Mouse (Mus musculus) midbrain, embryonic 14.5 days (tissue): ENCODE results near the gene Elac2. TPM values are rescaled to one million over a fixed set of nuclear protein-coding genes. Genes with fewer than 3 reads are reported as not detected.

Experiments used
- ATAC-seq: fragments of 200-750 bp; cut with Nextera tagmentation; 2 replicates; pipeline ENCODE4 v1.8.0; 2017; ENCODE audit warnings: moderate number of reproducible peaks, moderate library complexity; ENCODE audit not compliant: low FRiP score, low TSS enrichment
- DNase-seq: peaks from one replicate; pipeline ENCODE4 v3.0.0-alpha.2; 2015
- H3K27ac ChIP-seq: fragments of 300-500 bp; sonication (generic); replicated peaks from 2 replicates; pipeline ENCODE4 v1.5.1; 2014; ENCODE audit warnings: mild to moderate bottlenecking, low read depth, low read length, moderate library complexity
- H3K27me3 ChIP-seq: fragments of 300-500 bp; sonication (generic); 2 replicates; pipeline ENCODE4 v1.6.1; 2014; ENCODE audit warnings: low read length, control low read depth, mixed read lengths; ENCODE audit not compliant: control insufficient read depth, insufficient read depth
- H3K36me3 ChIP-seq: fragments of 300-500 bp; sonication (generic); 2 replicates; pipeline ENCODE4 v1.6.1; 2014; ENCODE audit warnings: low read length, control low read depth; ENCODE audit not compliant: control insufficient read depth, insufficient read depth
- H3K4me1 ChIP-seq: fragments of 300-500 bp; sonication (generic); 2 replicates; pipeline ENCODE4 v1.6.1; 2014; ENCODE audit warnings: mild to moderate bottlenecking, antibody characterized with exemption, low read length, control low read depth; ENCODE audit not compliant: control insufficient read depth, insufficient read depth
- H3K4me2 ChIP-seq: fragments of 300-500 bp; sonication (generic); 2 replicates; pipeline ENCODE4 v1.6.1; 2014; ENCODE audit warnings: mild to moderate bottlenecking, low read length, moderate library complexity
- H3K4me3 ChIP-seq: fragments of 300-500 bp; sonication (generic); replicated peaks from 2 replicates; pipeline ENCODE4 v1.5.1; 2014; ENCODE audit warnings: low read depth, low read length
- H3K9ac ChIP-seq: fragments of 300-500 bp; sonication (generic); replicated peaks from 2 replicates; pipeline ENCODE4 v1.6.1; 2014; ENCODE audit warnings: mild to moderate bottlenecking, low read length, moderate library complexity
- H3K9me3 ChIP-seq: fragments of 300-500 bp; sonication (generic); 2 replicates; pipeline ENCODE4 v1.6.1; 2016; ENCODE audit warnings: low read length, control low read depth, mixed read lengths; ENCODE audit not compliant: control insufficient read depth
- WGBS: fragments of 180-500 bp; shearing (Covaris S2); extraction: QIAGEN DNeasy Blood & Tissue Kit; methylation state at CpG from one replicate; pipeline ENCODE4 v1.1.7; 2014; 5-methylcytosine and 5-hydroxymethylcytosine counted together
- polyA plus RNA-seq: library from polyadenylated mRNA; unstranded; fragments of >200 nt; fragmentation: Nextera tagmentation; extraction: Ambion mirVana; gene quantifications from 2 replicates; pipeline ENCODE4 v1.2.1, GENCODE M21; 2014

Gene Elac2
- polyA plus RNA-seq, 1 experiment from 2014 or later, result 33.2 TPM

GRCm38 (mm10) chr11:65032221-65032620 is 53.4 kb downstream of the Elac2 start:
- H3K4me1 ChIP-seq, result no peaks in the 10 kb centered on the region
- H3K9ac ChIP-seq, result no peak overlapping the region
- no peak overlapping the region for H3K4me3 ChIP-seq
- H3K36me3 ChIP-seq, result peaks cover 13% of the 10 kb centered on the region; the same call in 1 of the 2 replicates
- H3K27ac ChIP-seq, result no peak overlapping the region
- WGBS, result 92% methylated on average over 7 of the region's 7 CpGs
- ATAC-seq, result no peak
- no peaks in the 10 kb centered on the region for H3K27me3 ChIP-seq
- no peak for DNase-seq
- no peaks in the 10 kb centered on the region for H3K9me3 ChIP-seq
- H3K4me2 ChIP-seq, result no peak overlapping the region

GRCm38 (mm10) chr11:65038996-65039395 is 60.2 kb downstream of the Elac2 start:
- no peak overlapping the region for H3K4me2 ChIP-seq
- no peak overlapping the region for H3K9ac ChIP-seq
- H3K27me3 ChIP-seq, result no peaks in the 10 kb centered on the region
- H3K4me3 ChIP-seq, result no peak overlapping the region
- no peaks in the 10 kb centered on the region for H3K36me3 ChIP-seq
- H3K27ac ChIP-seq, result no peak overlapping the region
- DNase-seq (no peak), ATAC-seq (no peak)
- H3K4me1 ChIP-seq, result peaks cover 13% of the 10 kb centered on the region; the same call in 1 of the 2 replicates
- H3K9me3 ChIP-seq, result no peaks in the 10 kb centered on the region
- WGBS, result 68% methylated on average over 2 of the region's 2 CpGs

GRCm38 (mm10) chr11:65039517-65040095 is 60.8 kb downstream of the Elac2 start:
- DNase-seq, result peak; percentile 27
- Histone ChIP-seq H3K36me3 (no peaks in the 10 kb centered on the region), H3K27ac (0 out of 2 replicates have a peak overlapping the region, but pooled peaks have one; percentile 5)

GRCm38 (mm10) chr11:65040556-65040955 is 61.7 kb downstream of the Elac2 start:
- no peaks in the 10 kb centered on the region for H3K36me3 ChIP-seq
- no peak overlapping the region for H3K9ac ChIP-seq
- H3K27me3 ChIP-seq, result no peaks in the 10 kb centered on the region
- H3K4me3 ChIP-seq, result no peak overlapping the region
- H3K9me3 ChIP-seq, result no peaks in the 10 kb centered on the region
- 42% methylated on average over 6 of the region's 6 CpGs for WGBS
- ATAC-seq, result no peak
- peaks cover 13% of the 10 kb centered on the region; the same call in 1 of the 2 replicates for H3K4me1 ChIP-seq
- H3K27ac ChIP-seq, result no peak overlapping the region
- H3K4me2 ChIP-seq, result no peak overlapping the region
- no peak for DNase-seq

More at GRCm38 (mm10) chr11:65039517-65040095, 60.8 kb downstream of the Elac2 start:
- no peak for ATAC-seq
- Histone ChIP-seq H3K4me3 (no peak overlapping the region), H3K9me3 (no peaks in the 10 kb centered on the region), H3K9ac (no peak overlapping the region; the same call in 1 of the 2 replicates), H3K4me2 (no peak overlapping the region), H3K27me3 (no peaks in the 10 kb centered on the region), H3K4me1 (peaks cover 13% of the 10 kb centered on the region; the same call in 1 of the 2 replicates)
- 46% methylated on average over 12 of the region's 12 CpGs for WGBS

- DNase-seq, result no peak
- 85% methylated on average over 7 of the region's 7 CpGs for WGBS
These were observed 70.3 kb downstream of the Elac2 start for GRCm38 (mm10) chr11:65049090-65049489.

GRCm38 (mm10) chr11:65050819-65051218 is 72.0 kb downstream of the Elac2 start:
- H3K4me2 ChIP-seq, result no peak overlapping the region
- 92% methylated on average over 5 of the region's 5 CpGs for WGBS
- ATAC-seq, result no peak
- no peak overlapping the region for H3K27ac ChIP-seq
- DNase-seq, result no peak
- no peaks in the 10 kb centered on the region for H3K9me3 ChIP-seq
- H3K4me1 ChIP-seq, result 0 out of 2 replicates have a peak, but pooled peaks cover 2% of the 10 kb centered on the region
- H3K27me3 ChIP-seq, result no peaks in the 10 kb centered on the region
- H3K36me3 ChIP-seq, result no peaks in the 10 kb centered on the region
- no peak overlapping the region for H3K4me3 ChIP-seq
- H3K9ac ChIP-seq, result no peak overlapping the region

More at GRCm38 (mm10) chr11:65049090-65049489, 70.3 kb downstream of the Elac2 start:
- H3K4me2 ChIP-seq, result no peak overlapping the region
- H3K27me3 ChIP-seq, result no peaks in the 10 kb centered on the region
- H3K4me3 ChIP-seq, result no peak overlapping the region
- ATAC-seq, result no peak
- no peaks in the 10 kb centered on the region for H3K36me3 ChIP-seq
- no peak overlapping the region for H3K27ac ChIP-seq
- no peak overlapping the region for H3K9ac ChIP-seq
- H3K9me3 ChIP-seq, result no peaks in the 10 kb centered on the region
- no peaks in the 10 kb centered on the region for H3K4me1 ChIP-seq

Other genes starting within 250 kb of the Elac2 start
- 0.26 and 0.40 TPM in 2 replicates for gene 1700086D15Rik, start 180.9 kb downstream of the Elac2 start, polyA plus RNA-seq
- gene Arhgap44, start 183.9 kb downstream of the Elac2 start, polyA plus RNA-seq, result 13.0 and 14.9 TPM in 2 replicates